Mouse (Mus musculus) inflammation-experienced regulatory T-cells (primary cell): ENCODE data around the gene Rictor. TPM values are rescaled to one million over a fixed set of nuclear protein-coding genes. Genes with fewer than 3 reads are reported as not detected.

Experiments used
- polyA plus RNA-seq, 2 experiments: library from polyadenylated mRNA; unstranded; fragments of 100-300 nt; shearing (Covaris generic); gene quantifications; one replicate each; pipeline ENCODE4 v1.2.1; 2017

The Rictor gene
- 10 to 100 TPM; 62.7 to 79.1 TPM for polyA plus RNA-seq

DNA sequence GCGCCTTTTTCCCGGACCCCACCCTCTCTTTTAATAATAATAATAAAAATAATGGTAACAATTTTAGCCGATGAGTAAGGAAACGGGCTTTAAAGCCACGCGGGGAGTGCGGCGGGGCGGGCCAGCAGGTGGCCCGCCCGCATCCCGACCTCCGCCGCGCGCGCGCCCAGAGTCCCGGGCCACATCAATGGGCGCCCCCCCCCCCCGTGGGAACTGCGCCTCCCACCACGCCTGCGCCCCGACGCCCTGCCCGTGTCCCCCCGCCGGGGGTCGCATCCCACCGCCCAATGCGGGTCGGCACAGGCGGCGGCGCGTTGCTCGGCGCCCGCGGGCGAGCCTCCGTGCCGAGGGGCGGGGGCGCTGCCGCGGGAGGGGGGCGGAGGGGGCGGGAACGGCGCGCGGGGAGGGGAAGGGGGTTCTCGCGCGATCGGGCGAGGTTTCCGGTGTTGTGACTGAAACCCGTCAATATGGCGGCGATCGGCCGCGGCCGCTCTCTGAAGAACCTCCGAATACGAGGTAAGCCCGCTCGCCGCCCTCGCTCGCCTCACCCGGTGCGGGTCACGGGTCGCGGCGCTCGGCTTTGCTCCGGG is at the start of gene Rictor:
Gene Rictor, plus strand, starts transcription at position 444 of the 590 bp plus-strand sequence.

Other genes with a start within 250 kb of the Rictor start
- 100 to 1,000 TPM; 523 to 636 TPM for gene Fyb, start 185.5 kb upstream of the Rictor start, polyA plus RNA-seq
- gene Osmr, start 166.6 kb downstream of the Rictor start, polyA plus RNA-seq: 1 to 10 TPM in 1 of 2 experiments, under 1 TPM in 1; 0.66 to 3.2 TPM